Mouse (Mus musculus) forebrain, embryonic 15.5 days (tissue): ENCODE measurements around the gene Erg. TPM values are rescaled to one million over a fixed set of nuclear protein-coding genes. Genes with fewer than 3 reads are reported as not detected.

Experiments
- polyA plus RNA-seq: library from polyadenylated mRNA; unstranded; fragments of >200 nt; fragmentation: Nextera tagmentation; extraction: Ambion mirVana; gene quantifications from 2 replicates; pipeline ENCODE4 v1.2.1, GENCODE M21; 2015

The Erg gene
- polyA plus RNA-seq, 1 experiment from 2014 or later = 1.5 TPM

Other genes starting within 250 kb of the Erg start
- gene Ets2, start 115.5 kb upstream of the Erg start, polyA plus RNA-seq = 14.4 and 16.9 TPM in 2 replicates